Mouse (Mus musculus) neural tube, embryonic 15.5 days (tissue): ENCODE measurements around the gene Tspan5. TPM values are rescaled to one million over a fixed set of nuclear protein-coding genes. Genes with fewer than 3 reads are reported as not detected.

ENCODE experiments used
- ATAC-seq: fragments of 200-750 bp; cut with Nextera tagmentation; 2 replicates; pipeline ENCODE4 v1.8.0; 2017; ENCODE audit warnings: mild to moderate bottlenecking, moderate TSS enrichment, moderate library complexity; ENCODE audit not compliant: low FRiP score
- H3K27ac ChIP-seq: fragments of 300-500 bp; sonication (generic); replicated peaks from 2 replicates; pipeline ENCODE4 v1.5.1; 2015; ENCODE audit warnings: mild to moderate bottlenecking, inconsistent platforms
- H3K27me3 ChIP-seq: fragments of 300-500 bp; sonication (generic); replicated peaks from 2 replicates; pipeline ENCODE4 v1.6.1; 2015; ENCODE audit warnings: inconsistent platforms
- H3K36me3 ChIP-seq: fragments of 300-500 bp; sonication (generic); 2 replicates; pipeline ENCODE4 v1.6.1; 2015; ENCODE audit warnings: inconsistent platforms
- H3K4me1 ChIP-seq: fragments of 300-500 bp; sonication (generic); 2 replicates; pipeline ENCODE4 v1.6.1; 2015; ENCODE audit warnings: inconsistent platforms
- H3K4me2 ChIP-seq: fragments of 300-500 bp; sonication (generic); 2 replicates; pipeline ENCODE4 v1.6.1; 2015; ENCODE audit warnings: inconsistent platforms, mild to moderate bottlenecking, moderate library complexity
- H3K4me3 ChIP-seq: fragments of 300-500 bp; sonication (generic); replicated peaks from 2 replicates; pipeline ENCODE4 v1.5.1; 2015; ENCODE audit warnings: mild to moderate bottlenecking, inconsistent platforms
- H3K9ac ChIP-seq: fragments of 300-500 bp; sonication (generic); replicated peaks from 2 replicates; pipeline ENCODE4 v1.6.1; 2015; ENCODE audit warnings: mild to moderate bottlenecking, inconsistent platforms
- H3K9me3 ChIP-seq: fragments of 300-500 bp; sonication (generic); replicated peaks from 2 replicates; pipeline ENCODE4 v1.6.1; 2016; ENCODE audit warnings: inconsistent platforms
- whole genome bisulfite sequencing: fragments of 180-500 bp; shearing (Covaris S2); methylation state at CpG from one replicate; pipeline ENCODE4 v1.1.7; 2015; ENCODE audit warnings: mixed read lengths; 5-methylcytosine and 5-hydroxymethylcytosine counted together
- polyA plus RNA-seq: library from polyadenylated mRNA; unstranded; fragments of >200 nt; fragmentation: Nextera tagmentation; extraction: Ambion mirVana; gene quantifications from 2 replicates; pipeline ENCODE4 v1.2.1, GENCODE M21; 2015

Tspan5 gene
- polyA plus RNA-seq, 1 experiment from 2014 or later, result 104 TPM

- 64% methylated on average over 5 of the region's 5 CpGs for WGBS
- no peaks in the 10 kb centered on the region for H3K9me3 ChIP-seq
- H3K9ac ChIP-seq, result no peak overlapping the region
- H3K4me3 ChIP-seq, result no peak overlapping the region
- ATAC-seq, result no peak
- H3K4me1 ChIP-seq, result peaks cover 28% of the 10 kb centered on the region
- no peaks in the 10 kb centered on the region for H3K36me3 ChIP-seq
- H3K27ac ChIP-seq, result no peak overlapping the region
- no peaks in the 10 kb centered on the region for H3K27me3 ChIP-seq
- H3K4me2 ChIP-seq, result no peak overlapping the region
Measured at GRCm38 (mm10) chr3:138841288-138841687, 99.3 kb downstream of the Tspan5 start.

GRCm38 (mm10) chr3:138843180-138843579, 101.2 kb downstream of the Tspan5 start:
- no peaks in the 10 kb centered on the region for H3K9me3 ChIP-seq
- H3K4me1 ChIP-seq, result peaks cover 28% of the 10 kb centered on the region
- no peaks in the 10 kb centered on the region for H3K36me3 ChIP-seq
- H3K4me2 ChIP-seq, result no peak overlapping the region
- no peak overlapping the region for H3K4me3 ChIP-seq
- 68% methylated on average over 2 of the region's 2 CpGs for WGBS
- no peaks in the 10 kb centered on the region for H3K27me3 ChIP-seq
- no peak for ATAC-seq
- no peak overlapping the region for H3K9ac ChIP-seq
- H3K27ac ChIP-seq, result no peak overlapping the region

GRCm38 (mm10) chr3:138843641-138844040, 101.6 kb downstream of the Tspan5 start:
- no peak overlapping the region for H3K4me3 ChIP-seq
- H3K9me3 ChIP-seq, result no peaks in the 10 kb centered on the region
- H3K27me3 ChIP-seq, result no peaks in the 10 kb centered on the region
- H3K27ac ChIP-seq, result no peak overlapping the region
- no peak overlapping the region for H3K9ac ChIP-seq
- H3K4me1 ChIP-seq, result peaks cover 27% of the 10 kb centered on the region
- no peaks in the 10 kb centered on the region for H3K36me3 ChIP-seq
- WGBS, result 95% methylated on average over 5 of the region's 5 CpGs
- no peak overlapping the region for H3K4me2 ChIP-seq
- no peak for ATAC-seq

- Histone ChIP-seq H3K9ac (no peak overlapping the region), H3K27me3 (no peaks in the 10 kb centered on the region), H3K4me2 (no peak overlapping the region), H3K9me3 (no peaks in the 10 kb centered on the region), H3K4me1 (peaks cover 22% of the 10 kb centered on the region), H3K36me3 (no peaks in the 10 kb centered on the region), H3K27ac (no peak overlapping the region), H3K4me3 (no peak overlapping the region)
- no peak for ATAC-seq
- WGBS, result 100% methylated on average over 1 of the region's 1 CpGs
Measured at GRCm38 (mm10) chr3:138845820-138846219, 103.8 kb downstream of the Tspan5 start.

GRCm38 (mm10) chr3:138847809-138848208, 105.8 kb downstream of the Tspan5 start:
- Histone ChIP-seq H3K4me2 (no peak overlapping the region), H3K9ac (no peak overlapping the region), H3K36me3 (no peaks in the 10 kb centered on the region), H3K27me3 (no peaks in the 10 kb centered on the region), H3K4me1 (peaks cover 37% of the 10 kb centered on the region), H3K9me3 (no peaks in the 10 kb centered on the region), H3K27ac (no peak overlapping the region), H3K4me3 (no peak overlapping the region)
- WGBS, result 91% methylated on average over 3 of the region's 3 CpGs
- no peak for ATAC-seq

GRCm38 (mm10) chr3:138849755-138850301, 107.8 kb downstream of the Tspan5 start:
- H3K9ac ChIP-seq, result no peak overlapping the region
- H3K36me3 ChIP-seq, result no peaks in the 10 kb centered on the region
- no peak overlapping the region for H3K4me3 ChIP-seq
- 45% methylated on average over 11 of the region's 11 CpGs for WGBS
- H3K9me3 ChIP-seq, result no peaks in the 10 kb centered on the region
- no peaks in the 10 kb centered on the region for H3K27me3 ChIP-seq
- peak overlapping the region; percentile 56 for H3K27ac ChIP-seq
- peaks cover 55% of the 10 kb centered on the region for H3K4me1 ChIP-seq
- peak overlapping the region; percentile 2; the same call in 1 of the 2 replicates for H3K4me2 ChIP-seq
- no peak for ATAC-seq

- no peak overlapping the region for H3K4me2 ChIP-seq
- H3K9ac ChIP-seq, result no peak overlapping the region
- H3K36me3 ChIP-seq, result no peaks in the 10 kb centered on the region
- WGBS, result 36% methylated on average over 8 of the region's 8 CpGs
- peak; percentile 22 for ATAC-seq
- H3K9me3 ChIP-seq, result no peaks in the 10 kb centered on the region
- H3K27ac ChIP-seq, result no peak overlapping the region
- H3K4me3 ChIP-seq, result no peak overlapping the region
- peaks cover 75% of the 10 kb centered on the region for H3K4me1 ChIP-seq
- H3K27me3 ChIP-seq, result no peaks in the 10 kb centered on the region
Measured at GRCm38 (mm10) chr3:138851876-138852275, 109.9 kb downstream of the Tspan5 start.

GRCm38 (mm10) chr3:138852982-138853689, 111.1 kb downstream of the Tspan5 start:
- no peak overlapping the region for H3K27ac ChIP-seq
- H3K9ac ChIP-seq, result no peak overlapping the region
- H3K4me1 ChIP-seq, result peaks cover 87% of the 10 kb centered on the region
- H3K9me3 ChIP-seq, result no peaks in the 10 kb centered on the region
- no peak for ATAC-seq
- H3K4me3 ChIP-seq, result no peak overlapping the region
- 41% methylated on average over 13 of the region's 13 CpGs for WGBS
- no peak overlapping the region for H3K4me2 ChIP-seq
- H3K36me3 ChIP-seq, result no peaks in the 10 kb centered on the region
- H3K27me3 ChIP-seq, result no peaks in the 10 kb centered on the region

- H3K9ac ChIP-seq, result no peak overlapping the region
- peaks cover 97% of the 10 kb centered on the region for H3K4me1 ChIP-seq
- H3K27me3 ChIP-seq, result no peaks in the 10 kb centered on the region
- peak overlapping the region; percentile 24; the same call in 1 of the 2 replicates for H3K27ac ChIP-seq
- peak overlapping the region; percentile 27; the same call in 1 of the 2 replicates for H3K4me2 ChIP-seq
- WGBS, result 18% methylated on average over 16 of the region's 16 CpGs
- no peaks in the 10 kb centered on the region for H3K9me3 ChIP-seq
- no peak for ATAC-seq
- H3K4me3 ChIP-seq, result no peak overlapping the region
- H3K36me3 ChIP-seq, result no peaks in the 10 kb centered on the region
Measured at GRCm38 (mm10) chr3:138853996-138854836, 112.2 kb downstream of the Tspan5 start.

- no peak overlapping the region for H3K4me3 ChIP-seq
- no peak overlapping the region for H3K9ac ChIP-seq
Measured at GRCm38 (mm10) chr3:138855387-138855786, 113.4 kb downstream of the Tspan5 start.

GRCm38 (mm10) chr3:138856946-138857345, 115.0 kb downstream of the Tspan5 start:
- Histone ChIP-seq H3K27ac (peak overlapping the region; percentile 34), H3K9ac (no peak overlapping the region), H3K4me1 (peaks cover 92% of the 10 kb centered on the region), H3K4me2 (peak overlapping the region; percentile 22; the same call in 1 of the 2 replicates), H3K4me3 (no peak overlapping the region), H3K27me3 (no peaks in the 10 kb centered on the region), H3K9me3 (no peaks in the 10 kb centered on the region), H3K36me3 (no peaks in the 10 kb centered on the region)
- no peak for ATAC-seq
- WGBS, result 19% methylated on average over 4 of the region's 4 CpGs

More at GRCm38 (mm10) chr3:138855387-138855786, 113.4 kb downstream of the Tspan5 start:
- Histone ChIP-seq H3K27me3 (no peaks in the 10 kb centered on the region), H3K4me1 (peaks cover 96% of the 10 kb centered on the region), H3K4me2 (no peak overlapping the region), H3K9me3 (no peaks in the 10 kb centered on the region), H3K36me3 (no peaks in the 10 kb centered on the region), H3K27ac (no peak overlapping the region)
- ATAC-seq, result no peak
- WGBS, result 70% methylated on average over 5 of the region's 5 CpGs
